Mouse (Mus musculus) thymus, adult 2 months (tissue): ENCODE data around the gene Cramp1l. TPM values are rescaled to one million over a fixed set of nuclear protein-coding genes. Genes with fewer than 3 reads are reported as not detected.

Source experiments
- DNase-seq: peaks from one replicate; pipeline ENCODE4 v3.0.0; 2021
- H3K27ac ChIP-seq: fragments of 200-500 bp; 2 replicates; pipeline ENCODE4 v1.5.1; 2012; ENCODE audit warnings: low read length, control low read depth; ENCODE audit not compliant: control insufficient read depth, insufficient read depth
- H3K27me3 ChIP-seq: fragments of 200-500 bp; 2 replicates; pipeline ENCODE4 v1.6.1; 2012; ENCODE audit warnings: mild to moderate bottlenecking, low read length, moderate library complexity, mixed read lengths; ENCODE audit not compliant: control insufficient read depth, insufficient read depth
- H3K36me3 ChIP-seq: fragments of 200-500 bp; 2 replicates; pipeline ENCODE4 v1.6.1; 2012; ENCODE audit warnings: mild to moderate bottlenecking, low read length, moderate library complexity; ENCODE audit not compliant: control insufficient read depth, insufficient read depth
- H3K4me1 ChIP-seq: fragments of 200-500 bp; replicated peaks from 2 replicates; pipeline ENCODE4 v1.6.1; 2012; ENCODE audit warnings: low read length; ENCODE audit not compliant: control insufficient read depth, insufficient read depth
- H3K4me3 ChIP-seq: fragments of 200-500 bp; 2 replicates; pipeline ENCODE4 v1.5.1; 2012; ENCODE audit warnings: mild to moderate bottlenecking, low read length, control low read depth, moderate library complexity; ENCODE audit not compliant: control insufficient read depth, insufficient read depth
- CTCF ChIP-seq: fragments of 200-500 bp; IDR thresholded peaks from 2 replicates; pipeline ENCODE4 v1.5.1; 2012; ENCODE audit warnings: mild to moderate bottlenecking, control low read depth, low read length, moderate library complexity, borderline replicate concordance; ENCODE audit not compliant: control insufficient read depth, poor library complexity, insufficient read depth; ENCODE audit errors: extremely low read depth
- POLR2A ChIP-seq: fragments of 200-500 bp; IDR thresholded peaks from 2 replicates; pipeline ENCODE4 v1.6.1; 2012; ENCODE audit warnings: mild to moderate bottlenecking, low read length, control low read depth, moderate library complexity; ENCODE audit not compliant: control insufficient read depth, poor library complexity, insufficient read depth; ENCODE audit errors: extremely low read depth
- WGBS: fragments of 180-500 bp; shearing (Covaris S2); methylation state at CpG from one replicate; pipeline ENCODE4 v1.1.7; 2018; 5-methylcytosine and 5-hydroxymethylcytosine counted together
- polyA plus RNA-seq: library from polyadenylated mRNA; depleted of rRNA; stranded (reverse); fragments of >200 nt; gene quantifications from 2 replicates; pipeline ENCODE4 v1.2.3, GENCODE M21; 2012

Cramp1l gene
- polyA plus RNA-seq, 1 experiment, result 41.4 TPM

GRCm38 (mm10) chr17:24937266-24937665 lies 78.3 kb downstream of the Cramp1l start:
- H3K36me3 ChIP-seq, result no peaks in the 10 kb centered on the region
- peak overlapping the region; percentile 86 for H3K4me3 ChIP-seq
- 43% methylated on average over 6 of the region's 6 CpGs for WGBS
- H3K4me1 ChIP-seq, result peaks cover 7% of the 10 kb centered on the region
- peak overlapping the region; percentile 35; the same call in 1 of the 2 replicates for H3K27ac ChIP-seq
- H3K27me3 ChIP-seq, result no peaks in the 10 kb centered on the region
- TF ChIP-seq CTCF (no peak), POLR2A (no peak)
- no peak for DNase-seq

GRCm38 (mm10) chr17:24936259-24937237 lies 79.0 kb downstream of the Cramp1l start, which contains the start of gene Mapk8ip3:
Mapk8ip3 (minus strand) TSS chr17:24936977.
- H3K36me3 ChIP-seq, result no peaks in the 10 kb centered on the region
- no peaks in the 10 kb centered on the region for H3K27me3 ChIP-seq
- peak within 1 kb of the TSS; percentile 35; the same call in 1 of the 2 replicates for H3K27ac ChIP-seq
- H3K4me1 ChIP-seq, result peaks cover 7% of the 10 kb centered on the region
- TF ChIP-seq CTCF (0 out of 2 replicates have a peak, but pooled peaks have one; percentile 49), POLR2A (peak; percentile 90)
- peak; percentile 96 for DNase-seq
- under 1% methylated on average over 78 of the region's 78 CpGs for WGBS
- H3K4me3 ChIP-seq, result peak within 1 kb of the TSS; percentile 86

GRCm38 (mm10) chr17:24935666-24936065 lies 79.9 kb downstream of the Cramp1l start:
- H3K27me3 ChIP-seq, result no peaks in the 10 kb centered on the region
- no peaks in the 10 kb centered on the region for H3K36me3 ChIP-seq
- H3K4me3 ChIP-seq, result no peak overlapping the region
- H3K27ac ChIP-seq, result no peak overlapping the region
- TF ChIP-seq CTCF (no peak), POLR2A (no peak)
- no peak for DNase-seq
- H3K4me1 ChIP-seq, result peaks cover 7% of the 10 kb centered on the region

GRCm38 (mm10) chr17:24934926-24935325 lies 80.7 kb downstream of the Cramp1l start:
- Histone ChIP-seq H3K36me3 (no peaks in the 10 kb centered on the region), H3K4me3 (no peak overlapping the region), H3K4me1 (peaks cover 7% of the 10 kb centered on the region), H3K27me3 (no peaks in the 10 kb centered on the region), H3K27ac (no peak overlapping the region)
- 90% methylated on average over 4 of the region's 4 CpGs for WGBS
- no peak for DNase-seq
- TF ChIP-seq CTCF (no peak), POLR2A (no peak)

GRCm38 (mm10) chr17:24933163-24933562 lies 82.4 kb downstream of the Cramp1l start:
- no peaks in the 10 kb centered on the region for H3K27me3 ChIP-seq
- H3K36me3 ChIP-seq, result no peaks in the 10 kb centered on the region
- DNase-seq, result no peak
- 90% methylated on average over 4 of the region's 4 CpGs for WGBS
- H3K4me1 ChIP-seq, result peaks cover 7% of the 10 kb centered on the region
- H3K4me3 ChIP-seq, result no peak overlapping the region
- TF ChIP-seq CTCF (no peak), POLR2A (no peak)
- no peak overlapping the region for H3K27ac ChIP-seq

GRCm38 (mm10) chr17:24932431-24932830 lies 83.2 kb downstream of the Cramp1l start:
- DNase-seq, result no peak
- H3K36me3 ChIP-seq, result peaks cover 3% of the 10 kb centered on the region; the same call in 1 of the 2 replicates
- H3K27me3 ChIP-seq, result no peaks in the 10 kb centered on the region
- H3K4me3 ChIP-seq, result no peak overlapping the region
- TF ChIP-seq POLR2A (no peak), CTCF (no peak)
- H3K4me1 ChIP-seq, result peaks cover 7% of the 10 kb centered on the region
- no peak overlapping the region for H3K27ac ChIP-seq
- WGBS, result 90% methylated on average over 4 of the region's 4 CpGs

GRCm38 (mm10) chr17:24929506-24929905 lies 86.1 kb downstream of the Cramp1l start:
- 100% methylated on average over 1 of the region's 1 CpGs for WGBS
- TF ChIP-seq POLR2A (no peak), CTCF (no peak)
- no peak for DNase-seq

More at GRCm38 (mm10) chr17:24929506-24929905, 86.1 kb downstream of the Cramp1l start:
- Histone ChIP-seq H3K27me3 (no peaks in the 10 kb centered on the region), H3K4me3 (no peak overlapping the region), H3K4me1 (no peaks in the 10 kb centered on the region), H3K27ac (no peak overlapping the region), H3K36me3 (peaks cover 16% of the 10 kb centered on the region)
